Mouse (Mus musculus): ENCODE measurements around the gene Atp8a2. TPM values are rescaled to one million over a fixed set of nuclear protein-coding genes. Genes with fewer than 3 reads are reported as not detected.

Atp8a2 gene
- total RNA-seq, 1 experiment from 2014 or later: 0.82 TPM

GRCm38 (mm10) chr14:59604002-59604645 is 592.9 kb downstream of the Atp8a2 start:
- peak; percentile 51 for DNase-seq

DNA sequence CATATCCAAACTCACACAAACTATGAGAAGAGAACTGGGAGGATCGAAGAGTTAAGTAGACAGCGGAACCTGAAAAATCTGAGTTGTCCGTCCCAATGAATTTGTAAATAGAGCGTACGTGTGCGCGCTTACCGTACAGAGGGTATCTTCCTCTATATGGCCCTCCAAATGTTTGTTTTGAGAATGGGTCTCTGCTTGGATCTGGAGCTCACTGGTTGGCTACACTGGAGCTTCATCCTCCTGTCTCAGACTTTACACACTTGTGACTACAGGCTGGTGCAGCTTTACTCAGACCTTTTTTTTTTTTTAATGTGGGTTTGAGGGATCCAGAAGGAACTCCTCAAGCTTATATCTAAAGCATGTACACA is 598.7 kb downstream of the Atp8a2 start:
- DNase-seq: no peak

DNA sequence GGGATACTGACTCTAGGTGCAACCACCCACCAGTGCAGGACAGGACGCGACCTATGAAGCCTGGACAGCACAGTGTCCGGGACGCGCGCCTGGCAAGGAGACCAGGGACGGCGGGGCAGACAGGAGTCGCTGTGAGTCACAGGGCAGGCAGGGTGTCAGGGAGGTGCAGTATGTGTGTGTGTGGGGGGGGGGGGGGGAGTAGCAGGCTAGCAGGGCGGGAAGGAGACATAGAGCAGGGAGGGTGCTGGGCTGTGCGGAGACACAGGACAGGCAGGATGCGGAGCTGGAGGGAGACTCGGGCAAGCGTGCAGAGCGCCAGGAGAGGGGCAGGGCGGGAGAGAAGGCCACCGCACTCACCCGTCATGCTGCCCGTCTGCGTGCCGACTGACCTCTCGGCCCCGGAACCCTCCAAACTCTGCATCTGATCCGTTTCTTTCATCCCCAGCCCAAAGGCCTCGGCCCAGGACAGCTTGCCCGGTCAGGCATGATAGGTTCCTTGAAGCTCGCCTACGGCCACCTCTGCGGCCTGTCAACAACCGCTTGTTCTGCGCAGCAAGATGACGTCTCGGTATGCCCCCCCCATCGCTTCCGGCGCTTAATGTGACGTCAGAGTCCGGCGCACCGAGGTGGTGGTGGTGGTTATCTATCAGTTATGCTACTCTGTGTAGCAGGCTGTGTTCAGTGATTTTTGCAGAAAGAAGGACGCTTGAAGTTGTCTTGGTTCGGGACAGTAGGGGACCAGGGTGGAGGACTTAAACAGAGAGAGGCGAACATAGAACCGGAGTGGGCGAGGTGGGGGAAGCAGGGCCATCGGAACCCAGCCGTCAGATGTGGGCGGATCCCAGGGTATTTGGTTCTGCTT is 599.4 kb downstream of the Atp8a2 start, which contains the start of gene Cdadc1:
TSS of gene Cdadc1 (minus strand) at position 562 of the 862 bp plus-strand sequence.
- peak; percentile 97 for DNase-seq

GRCm38 (mm10) chr14:59594988-59595387 is 602.0 kb downstream of the Atp8a2 start:
- no peak for DNase-seq

GRCm38 (mm10) chr14:59592593-59592992 is 604.4 kb downstream of the Atp8a2 start:
- no peak for DNase-seq

DNA sequence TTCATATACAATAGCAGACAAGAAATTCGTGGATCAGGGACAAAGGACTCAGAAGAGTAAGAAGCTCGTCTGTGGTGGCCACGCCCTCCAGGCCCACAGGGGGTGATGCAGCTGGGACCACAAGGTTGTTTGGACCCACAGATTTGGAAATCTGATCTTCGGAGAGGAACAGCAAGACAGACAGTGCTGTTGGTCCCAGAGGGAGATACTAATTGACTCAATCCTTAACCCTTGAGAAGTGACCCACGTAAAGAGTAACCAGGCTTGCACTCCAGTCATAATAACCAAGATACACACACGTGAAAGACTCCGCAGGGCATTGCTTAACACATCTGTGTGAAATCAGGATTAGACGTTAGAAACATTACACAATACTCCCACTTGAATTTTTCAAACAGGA is 605.1 kb downstream of the Atp8a2 start:
- DNase-seq: no peak

DNA sequence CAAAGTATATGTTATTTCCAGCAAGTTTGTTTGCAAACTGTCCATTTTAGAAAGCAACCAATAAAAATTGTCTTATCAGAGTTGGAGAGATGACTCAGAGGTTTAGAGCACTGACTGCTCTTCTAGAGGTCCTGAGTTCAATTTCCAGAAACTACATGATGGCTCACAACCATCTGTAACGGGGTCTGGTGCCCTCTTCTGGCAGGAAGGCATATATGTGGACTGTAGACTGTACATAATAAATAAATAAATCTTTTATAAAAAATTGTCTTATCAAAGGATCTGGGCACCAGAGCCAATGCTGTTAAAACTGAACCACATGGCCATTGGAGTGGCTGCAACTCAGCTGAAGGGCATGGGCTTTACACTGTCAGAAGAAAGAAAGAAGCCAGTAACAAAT is 606.4 kb downstream of the Atp8a2 start:
- peak; percentile 48 for DNase-seq

Small RNA genes within 50 kb of the gene (microRNA-seq; reads per million reads assigned to microRNA genes)
- gene Mir719: 0 reads per million in 2 experiments

Other genes with a start within 250 kb of the Atp8a2 start
- not detected in 2 replicates for gene Nupl1, start 54.3 kb upstream of the Atp8a2 start, total RNA-seq (2021)
- 37.7 and 38.6 TPM in 2 replicates for gene Gm49336, start 54.3 kb upstream of the Atp8a2 start, total RNA-seq (2021)
- 39.1 and 46.0 TPM in 2 replicates for gene Mtmr6, start 68.0 kb upstream of the Atp8a2 start, total RNA-seq (2021)
- gene Amer2, start 176.1 kb upstream of the Atp8a2 start, total RNA-seq (2021): 2.6 and 3.0 TPM in 2 replicates

All from adrenal gland, postnatal 14 days (tissue).